Mouse (Mus musculus): ENCODE measurements at regions not wholly inside any gene's neighbourhood (a gene's known extent, or its start where the extent isn't known, plus 50 kb on each side); places are given as distances from the start of the nearest gene placed in this dataset.

- no peak for TF ChIP-seq CTCF (IDR thresholded peaks at IDR 0.05; ENCODE audit: low read depth, low read length)
- TF ChIP-seq POLR2A (IDR thresholded peaks at IDR 0.05; ENCODE audit: extremely low read depth, insufficient read depth, low read length): no peak
Observed at GRCm38 (mm10) chr12:12606911-12607310, 334.8 kb downstream of the Mycn start.
